Comparison of ENCODE assay signal across 8 mouse cellular contexts in the genomic region with DNA sequence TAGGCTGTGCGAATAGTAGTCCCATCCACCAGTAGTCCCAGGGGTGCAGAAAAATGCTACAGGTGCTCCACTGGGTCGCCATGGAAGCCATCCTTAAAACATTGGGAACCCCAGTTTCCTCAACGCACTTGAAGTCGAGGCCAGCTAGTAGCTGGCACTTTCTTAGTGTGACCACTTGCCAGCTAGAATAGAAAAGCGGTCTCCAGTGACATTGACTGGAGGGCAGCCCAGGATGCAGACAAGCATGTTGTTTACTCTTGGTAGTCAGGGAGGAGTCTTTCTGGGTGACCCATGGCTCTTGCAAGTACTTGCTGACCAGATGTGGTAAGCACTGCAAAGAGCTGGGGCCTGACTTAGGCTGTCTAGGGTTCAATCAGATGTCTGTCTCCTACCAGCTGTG. TPM values are rescaled to one million over a fixed set of nuclear protein-coding genes. Genes with fewer than 3 reads are reported as not detected.
DNase-seq lines count a peak whose midpoint lies in the region; ATAC-seq lines count a peak whose summit lies in the region.

No protein-coding gene starts in this region.

- peak; percentile 45 to 48 for DNase-seq in cerebellum, postnatal 10 days
- no peak for DNase-seq in cerebellum, adult 9-10 months
- peak; percentile 13 for DNase-seq in 416B (ENCODE audit: low read depth)
- DNase-seq in intestine, embryonic 14.5 days (ENCODE audit: low spot score) = peak; percentile 59
- no peak for DNase-seq in midbrain, embryonic 14.5 days
- DNase-seq in thymus, postnatal 10 days (ENCODE audit: low spot score in 2 of 2) = no peak
- DNase-seq in spleen, postnatal 14 days (ENCODE audit: low spot score in 2 of 2) = no peak

- H3K9ac ChIP-seq in forebrain, embryonic 15.5 days (replicated peaks) = peak overlapping the region; percentile 68
- peak overlapping the region; percentile 72 for H3K9ac ChIP-seq in intestine, embryonic 14.5 days (ENCODE audit: low read length)
- H3K9ac ChIP-seq in midbrain, embryonic 14.5 days (replicated peaks; ENCODE audit: low read length) = peak overlapping the region; percentile 66

- H3K27me3 ChIP-seq in forebrain, embryonic 15.5 days = no peaks in the 10 kb centered on the region
- no peaks in the 10 kb centered on the region for H3K27me3 ChIP-seq in intestine, embryonic 14.5 days (replicated peaks; ENCODE audit: control insufficient read depth, insufficient read depth, low read length)
- no peaks in the 10 kb centered on the region for H3K27me3 ChIP-seq in midbrain, embryonic 14.5 days (ENCODE audit: control insufficient read depth, insufficient read depth, low read length)

- no peaks in the 10 kb centered on the region for H3K9me3 ChIP-seq in forebrain, embryonic 15.5 days
- H3K9me3 ChIP-seq in intestine, embryonic 14.5 days (ENCODE audit: control insufficient read depth, low read length) = no peaks in the 10 kb centered on the region
- H3K9me3 ChIP-seq in midbrain, embryonic 14.5 days (ENCODE audit: control insufficient read depth, low read length) = no peaks in the 10 kb centered on the region

- H3K4me2 ChIP-seq in forebrain, embryonic 15.5 days (replicated peaks) = peak overlapping the region; percentile 83
- peak overlapping the region; percentile 79 for H3K4me2 ChIP-seq in intestine, embryonic 14.5 days (ENCODE audit: low read length)
- peak overlapping the region; percentile 85 for H3K4me2 ChIP-seq in midbrain, embryonic 14.5 days (ENCODE audit: low read length)

- H3K4me3 ChIP-seq in forebrain, embryonic 15.5 days = peak overlapping the region; percentile 72
- peak overlapping the region; percentile 85 for H3K4me3 ChIP-seq in intestine, embryonic 14.5 days (ENCODE audit: low read depth, low read length)
- peak overlapping the region; percentile 48 for H3K4me3 ChIP-seq in midbrain, embryonic 14.5 days (replicated peaks; ENCODE audit: low read depth, low read length)

- WGBS in forebrain, embryonic 15.5 days = 56% methylated on average over 5 of the region's 5 CpGs
- 57% methylated on average over 5 of the region's 5 CpGs for WGBS in intestine, embryonic 14.5 days
- WGBS in midbrain, embryonic 14.5 days = 56% methylated on average over 5 of the region's 5 CpGs

- H3K4me1 ChIP-seq in forebrain, embryonic 15.5 days = peaks cover 21% of the 10 kb centered on the region
- H3K4me1 ChIP-seq in intestine, embryonic 14.5 days (replicated peaks; ENCODE audit: control insufficient read depth, insufficient read depth, low read length) = peaks cover 12% of the 10 kb centered on the region
- peaks cover 19% of the 10 kb centered on the region for H3K4me1 ChIP-seq in midbrain, embryonic 14.5 days (ENCODE audit: control insufficient read depth, insufficient read depth, low read length)

- 0 out of 2 replicates have a peak, but pooled peaks cover 4% of the 10 kb centered on the region for H3K36me3 ChIP-seq in forebrain, embryonic 15.5 days
- peaks cover 26% of the 10 kb centered on the region for H3K36me3 ChIP-seq in intestine, embryonic 14.5 days (ENCODE audit: control insufficient read depth, insufficient read depth, low read length)
- H3K36me3 ChIP-seq in midbrain, embryonic 14.5 days (ENCODE audit: control insufficient read depth, insufficient read depth, low read length) = peaks cover 41% of the 10 kb centered on the region

- ATAC-seq in forebrain, embryonic 15.5 days (replicated peaks) = no peak; the same call in 1 of the 2 replicates
- no peak; the same call in 1 of the 2 replicates for ATAC-seq in intestine, embryonic 14.5 days (replicated peaks; ENCODE audit: low FRiP score, low TSS enrichment, low read depth)
- ATAC-seq in midbrain, embryonic 14.5 days (ENCODE audit: low FRiP score, low TSS enrichment) = peak; percentile 12; the same call in 1 of the 2 replicates

- H3K27ac ChIP-seq in forebrain, embryonic 15.5 days (replicated peaks) = peak overlapping the region; percentile 87
- peak overlapping the region; percentile 80 for H3K27ac ChIP-seq in intestine, embryonic 14.5 days (ENCODE audit: low read depth)
- peak overlapping the region; percentile 82 for H3K27ac ChIP-seq in midbrain, embryonic 14.5 days (replicated peaks; ENCODE audit: low read depth, low read length)

RNA-seq across cellular contexts. Expression of gene Dpp3, which starts 0.7 kb away (rescaled TPM):
- 101 and 103 TPM in 2 replicates for polyA plus RNA-seq in forebrain, embryonic 15.5 days (2015; fragmentation: Nextera tagmentation; extraction: Ambion mirVana)
- polyA plus RNA-seq in intestine, embryonic 14.5 days (2014; fragmentation: Nextera tagmentation; extraction: Ambion mirVana) = 109 and 116 TPM in 2 replicates
- 102 and 103 TPM in 2 replicates for polyA plus RNA-seq in midbrain, embryonic 14.5 days (2014; fragmentation: Nextera tagmentation; extraction: Ambion mirVana)

RNA-seq across cellular contexts. Expression of gene Peli3, which starts 14.1 kb away (rescaled TPM):
- polyA plus RNA-seq in forebrain, embryonic 15.5 days (2015; fragmentation: Nextera tagmentation; extraction: Ambion mirVana) = 11.1 and 11.6 TPM in 2 replicates
- polyA plus RNA-seq in intestine, embryonic 14.5 days (2014; fragmentation: Nextera tagmentation; extraction: Ambion mirVana) = 2.2 and 2.5 TPM in 2 replicates
- 10.7 and 12.2 TPM in 2 replicates for polyA plus RNA-seq in midbrain, embryonic 14.5 days (2014; fragmentation: Nextera tagmentation; extraction: Ambion mirVana)

RNA-seq across cellular contexts. Expression of gene Bbs1, which starts 22.4 kb away (rescaled TPM):
- polyA plus RNA-seq in forebrain, embryonic 15.5 days (2015; fragmentation: Nextera tagmentation; extraction: Ambion mirVana) = 9.7 and 10.6 TPM in 2 replicates
- polyA plus RNA-seq in intestine, embryonic 14.5 days (2014; fragmentation: Nextera tagmentation; extraction: Ambion mirVana) = 3.2 and 5.2 TPM in 2 replicates
- 8.9 and 17.9 TPM in 2 replicates for polyA plus RNA-seq in midbrain, embryonic 14.5 days (2014; fragmentation: Nextera tagmentation; extraction: Ambion mirVana)

RNA-seq across cellular contexts. Expression of gene Mrpl11, which starts 33.2 kb away (rescaled TPM):
- polyA plus RNA-seq in forebrain, embryonic 15.5 days (2015; fragmentation: Nextera tagmentation; extraction: Ambion mirVana) = 118 and 119 TPM in 2 replicates
- polyA plus RNA-seq in intestine, embryonic 14.5 days (2014; fragmentation: Nextera tagmentation; extraction: Ambion mirVana) = 119 and 127 TPM in 2 replicates
- 117 and 122 TPM in 2 replicates for polyA plus RNA-seq in midbrain, embryonic 14.5 days (2014; fragmentation: Nextera tagmentation; extraction: Ambion mirVana)

RNA-seq across cellular contexts. Expression of gene Zdhhc24, which starts 50.3 kb away (rescaled TPM):
- 21.3 and 22.7 TPM in 2 replicates for polyA plus RNA-seq in forebrain, embryonic 15.5 days (2015; fragmentation: Nextera tagmentation; extraction: Ambion mirVana)
- polyA plus RNA-seq in intestine, embryonic 14.5 days (2014; fragmentation: Nextera tagmentation; extraction: Ambion mirVana) = 9.7 and 10.9 TPM in 2 replicates
- polyA plus RNA-seq in midbrain, embryonic 14.5 days (2014; fragmentation: Nextera tagmentation; extraction: Ambion mirVana) = 18.2 and 19.4 TPM in 2 replicates

Comparison
In these comparisons a context has a peak if more than half of its experiments do, and no peak if none do; other contexts are left out.
1. DNase-seq: peak in cerebellum, postnatal 10 days (2 of 2), 416B (single experiment) and intestine, embryonic 14.5 days (single experiment); none in cerebellum, adult 9-10 months (single experiment), midbrain, embryonic 14.5 days (single experiment), thymus, postnatal 10 days (0 of 2) and spleen, postnatal 14 days (0 of 2).
2. Peak in every context shown above with its lines, with median percentiles within 50 percentile points of each other: H3K27ac ChIP-seq, H3K4me2 ChIP-seq, H3K4me3 ChIP-seq and H3K9ac ChIP-seq.